Mouse (Mus musculus) forebrain, embryonic 16.5 days (tissue): Measurements from ENCODE around the gene Lrch1. TPM values are rescaled to one million over a fixed set of nuclear protein-coding genes. Genes with fewer than 3 reads are reported as not detected.

Source experiments
- ATAC-seq: fragments of 200-750 bp; cut with Nextera tagmentation; 2 replicates; pipeline ENCODE4 v1.8.0; 2017; ENCODE audit warnings: mild to moderate bottlenecking, moderate library complexity
- H3K27ac ChIP-seq: fragments of 300-500 bp; sonication (generic); 2 replicates; pipeline ENCODE4 v1.5.1; 2014; ENCODE audit warnings: low read length, control low read depth
- H3K27me3 ChIP-seq: fragments of 300-500 bp; sonication (generic); replicated peaks from 2 replicates; pipeline ENCODE4 v1.6.1; 2014; ENCODE audit warnings: low read length; ENCODE audit not compliant: control insufficient read depth, insufficient read depth
- H3K36me3 ChIP-seq: fragments of 300-500 bp; sonication (generic); 2 replicates; pipeline ENCODE4 v1.6.1; 2014; ENCODE audit not compliant: control insufficient read depth, insufficient read depth
- H3K4me1 ChIP-seq: fragments of 300-500 bp; sonication (generic); replicated peaks from 2 replicates; pipeline ENCODE4 v1.6.1; 2014; ENCODE audit warnings: low read length; ENCODE audit not compliant: control insufficient read depth, insufficient read depth
- H3K4me2 ChIP-seq: fragments of 300-500 bp; sonication (generic); 2 replicates; pipeline ENCODE4 v1.6.1; 2014; ENCODE audit warnings: mild to moderate bottlenecking, low read length, control low read depth
- H3K4me3 ChIP-seq: fragments of 300-500 bp; sonication (generic); replicated peaks from 2 replicates; pipeline ENCODE4 v1.5.1; 2014; ENCODE audit warnings: mild to moderate bottlenecking, low read length, control low read depth
- H3K9ac ChIP-seq: fragments of 300-500 bp; sonication (generic); replicated peaks from 2 replicates; pipeline ENCODE4 v1.6.1; 2014; ENCODE audit warnings: low read depth, low read length, control low read depth
- H3K9me3 ChIP-seq: fragments of 300-500 bp; sonication (generic); 2 replicates; pipeline ENCODE4 v1.6.1; 2016; ENCODE audit warnings: low read length; ENCODE audit not compliant: control insufficient read depth
- WGBS: fragments of 180-500 bp; shearing (Covaris S2); extraction: QIAGEN DNeasy Blood & Tissue Kit; methylation state at CpG from one replicate; pipeline ENCODE4 v1.1.7; 2014; 5-methylcytosine and 5-hydroxymethylcytosine counted together
- polyA plus RNA-seq: library from polyadenylated mRNA; unstranded; fragments of >200 nt; fragmentation: Nextera tagmentation; extraction: Ambion mirVana; gene quantifications from 2 replicates; pipeline ENCODE4 v1.2.1, GENCODE M21; 2015

The Lrch1 gene
- polyA plus RNA-seq, 1 experiment from 2014 or later: 12.5 TPM

GRCm38 (mm10) chr14:74928809-74929432 is 18.8 kb downstream of the Lrch1 start:
- no peak overlapping the region for H3K4me3 ChIP-seq
- WGBS: 90% methylated on average over 8 of the region's 8 CpGs
- H3K4me2 ChIP-seq: no peak overlapping the region
- peaks cover 9% of the 10 kb centered on the region for H3K4me1 ChIP-seq
- no peaks in the 10 kb centered on the region for H3K27me3 ChIP-seq
- no peak overlapping the region for H3K27ac ChIP-seq
- no peaks in the 10 kb centered on the region for H3K9me3 ChIP-seq
- H3K36me3 ChIP-seq: no peaks in the 10 kb centered on the region
- ATAC-seq: no peak
- no peak overlapping the region for H3K9ac ChIP-seq

GRCm38 (mm10) chr14:74926899-74927571 is 20.6 kb downstream of the Lrch1 start:
- no peak overlapping the region for H3K4me3 ChIP-seq

GRCm38 (mm10) chr14:74925951-74926517 is 21.6 kb downstream of the Lrch1 start:
- Histone ChIP-seq H3K36me3 (no peaks in the 10 kb centered on the region), H3K4me1 (peaks cover 12% of the 10 kb centered on the region), H3K4me3 (no peak overlapping the region), H3K27ac (no peak overlapping the region), H3K9ac (no peak overlapping the region), H3K4me2 (no peak overlapping the region), H3K27me3 (no peaks in the 10 kb centered on the region), H3K9me3 (no peaks in the 10 kb centered on the region)
- ATAC-seq: no peak
- WGBS: 76% methylated on average over 9 of the region's 9 CpGs

More at GRCm38 (mm10) chr14:74926899-74927571, 20.6 kb downstream of the Lrch1 start:
- ATAC-seq: no peak
- H3K27me3 ChIP-seq: no peaks in the 10 kb centered on the region
- H3K9me3 ChIP-seq: no peaks in the 10 kb centered on the region
- WGBS: 59% methylated on average over 11 of the region's 11 CpGs
- no peaks in the 10 kb centered on the region for H3K36me3 ChIP-seq
- no peak overlapping the region for H3K9ac ChIP-seq
- no peak overlapping the region for H3K27ac ChIP-seq
- peaks cover 11% of the 10 kb centered on the region for H3K4me1 ChIP-seq
- H3K4me2 ChIP-seq: no peak overlapping the region

GRCm38 (mm10) chr14:74924521-74924920 is 23.2 kb downstream of the Lrch1 start:
- Histone ChIP-seq H3K36me3 (no peaks in the 10 kb centered on the region), H3K27me3 (no peaks in the 10 kb centered on the region)
- WGBS: 81% methylated on average over 3 of the region's 3 CpGs

GRCm38 (mm10) chr14:74924031-74924430 is 23.6 kb downstream of the Lrch1 start:
- H3K27me3 ChIP-seq: no peaks in the 10 kb centered on the region
- WGBS: 87% methylated on average over 2 of the region's 2 CpGs
- H3K4me3 ChIP-seq: no peak overlapping the region
- no peaks in the 10 kb centered on the region for H3K9me3 ChIP-seq
- H3K4me2 ChIP-seq: no peak overlapping the region
- ATAC-seq: no peak
- H3K4me1 ChIP-seq: peaks cover 12% of the 10 kb centered on the region
- H3K36me3 ChIP-seq: no peaks in the 10 kb centered on the region
- no peak overlapping the region for H3K9ac ChIP-seq
- H3K27ac ChIP-seq: no peak overlapping the region

More at GRCm38 (mm10) chr14:74924521-74924920, 23.2 kb downstream of the Lrch1 start:
- H3K4me3 ChIP-seq: no peak overlapping the region
- H3K4me1 ChIP-seq: peaks cover 12% of the 10 kb centered on the region
- no peak overlapping the region for H3K4me2 ChIP-seq
- no peak for ATAC-seq
- no peak overlapping the region for H3K9ac ChIP-seq
- H3K9me3 ChIP-seq: no peaks in the 10 kb centered on the region
- H3K27ac ChIP-seq: no peak overlapping the region

- Histone ChIP-seq H3K27ac (peak overlapping the region; percentile 41; the same call in 1 of the 2 replicates), H3K9ac (no peak overlapping the region), H3K36me3 (no peaks in the 10 kb centered on the region), H3K4me2 (no peak overlapping the region), H3K4me3 (no peak overlapping the region), H3K9me3 (no peaks in the 10 kb centered on the region), H3K4me1 (peaks cover 12% of the 10 kb centered on the region), H3K27me3 (no peaks in the 10 kb centered on the region)
- WGBS: 76% methylated on average over 12 of the region's 12 CpGs
- ATAC-seq: peak; percentile 58
These were observed 25.5 kb downstream of the Lrch1 start for GRCm38 (mm10) chr14:74922039-74922736.

- Histone ChIP-seq H3K27me3 (no peaks in the 10 kb centered on the region), H3K4me3 (no peak overlapping the region), H3K36me3 (no peaks in the 10 kb centered on the region), H3K9me3 (no peaks in the 10 kb centered on the region), H3K9ac (no peak overlapping the region), H3K4me2 (no peak overlapping the region), H3K27ac (no peak overlapping the region), H3K4me1 (peaks cover 7% of the 10 kb centered on the region)
- WGBS: 80% methylated on average over 9 of the region's 9 CpGs
- ATAC-seq: no peak
These were observed 26.2 kb downstream of the Lrch1 start for GRCm38 (mm10) chr14:74921471-74921870.

- Histone ChIP-seq H3K4me2 (no peak overlapping the region), H3K4me3 (no peak overlapping the region), H3K27me3 (no peaks in the 10 kb centered on the region), H3K27ac (no peak overlapping the region), H3K9me3 (no peaks in the 10 kb centered on the region), H3K36me3 (no peaks in the 10 kb centered on the region), H3K9ac (no peak overlapping the region), H3K4me1 (peaks cover 14% of the 10 kb centered on the region)
- ATAC-seq: no peak
- 88% methylated on average over 7 of the region's 7 CpGs for WGBS
These were observed 28.5 kb downstream of the Lrch1 start for GRCm38 (mm10) chr14:74919132-74919531.

- H3K9ac ChIP-seq: no peak overlapping the region
- H3K27me3 ChIP-seq: no peaks in the 10 kb centered on the region
- H3K36me3 ChIP-seq: no peaks in the 10 kb centered on the region
- WGBS: 92% methylated on average over 5 of the region's 5 CpGs
- no peak for ATAC-seq
- peaks cover 18% of the 10 kb centered on the region for H3K4me1 ChIP-seq
- no peak overlapping the region for H3K27ac ChIP-seq
- no peak overlapping the region for H3K4me3 ChIP-seq
- no peak overlapping the region for H3K4me2 ChIP-seq
- no peaks in the 10 kb centered on the region for H3K9me3 ChIP-seq
These were observed 29.1 kb downstream of the Lrch1 start for GRCm38 (mm10) chr14:74918521-74919103.
